Mouse (Mus musculus): ENCODE data around the gene Mlst8. TPM values are rescaled to one million over a fixed set of nuclear protein-coding genes. Genes with fewer than 3 reads are reported as not detected.

Gene Mlst8
- polyA plus RNA-seq, 1 experiment from 2014 or later: 13.4 TPM

- H3K4me3 ChIP-seq (ENCODE audit: low read depth, low read length): no peak overlapping the region
- no peaks in the 10 kb centered on the region for H3K36me3 ChIP-seq (ENCODE audit: control insufficient read depth, insufficient read depth, low read length)
- H3K27ac ChIP-seq (replicated peaks): no peak overlapping the region
- no peak for TF ChIP-seq CTCF (IDR thresholded peaks at IDR 0.05; ENCODE audit: low read depth)
- no peak for TF ChIP-seq EP300 (optimal IDR thresholded peaks at IDR 0.05)
- H3K9me3 ChIP-seq (ENCODE audit: control insufficient read depth, low read length): no peaks in the 10 kb centered on the region
- no peaks in the 10 kb centered on the region for H3K27me3 ChIP-seq (ENCODE audit: control insufficient read depth, insufficient read depth, low read length)
- 46% methylated on average over 10 of the region's 11 CpGs for WGBS
- no peak for DNase-seq (ENCODE audit: low spot score)
- ATAC-seq (ENCODE audit: low FRiP score, low TSS enrichment): no peak
- H3K4me2 ChIP-seq (replicated peaks; ENCODE audit: low read depth): no peak overlapping the region
- no peaks in the 10 kb centered on the region; the same call in 1 of the 2 replicates for H3K4me1 ChIP-seq (replicated peaks; ENCODE audit: control insufficient read depth, insufficient read depth)
- no peak overlapping the region for H3K9ac ChIP-seq (ENCODE audit: low read length)
Measured at GRCm38 (mm10) chr17:24485090-24485860, 6.4 kb upstream of the Mlst8 start.

- no peak overlapping the region for H3K4me2 ChIP-seq (replicated peaks; ENCODE audit: low read depth)
- no peaks in the 10 kb centered on the region for H3K27me3 ChIP-seq (ENCODE audit: control insufficient read depth, insufficient read depth, low read length)
- H3K9ac ChIP-seq (ENCODE audit: low read length): no peak overlapping the region
- ATAC-seq (ENCODE audit: low FRiP score, low TSS enrichment): no peak
- no peak overlapping the region for H3K27ac ChIP-seq (replicated peaks)
- H3K36me3 ChIP-seq (ENCODE audit: control insufficient read depth, insufficient read depth, low read length): no peaks in the 10 kb centered on the region
- DNase-seq (ENCODE audit: low spot score): no peak
- 88% methylated on average over 3 of the region's 3 CpGs for whole genome bisulfite sequencing
- no peaks in the 10 kb centered on the region for H3K9me3 ChIP-seq (ENCODE audit: control insufficient read depth, low read length)
- H3K4me1 ChIP-seq (replicated peaks; ENCODE audit: control insufficient read depth, insufficient read depth): no peaks in the 10 kb centered on the region
- TF ChIP-seq CTCF (IDR thresholded peaks at IDR 0.05; ENCODE audit: low read depth) (no peak), EP300 (optimal IDR thresholded peaks at IDR 0.05) (no peak)
- no peak overlapping the region for H3K4me3 ChIP-seq (ENCODE audit: low read depth, low read length)
Measured at GRCm38 (mm10) chr17:24483495-24483894, 4.6 kb upstream of the Mlst8 start.

- no peak for TF ChIP-seq CTCF (IDR thresholded peaks at IDR 0.05; ENCODE audit: low read depth)
- no peak for TF ChIP-seq EP300 (optimal IDR thresholded peaks at IDR 0.05)
- no peak overlapping the region for H3K27ac ChIP-seq (replicated peaks)
- peaks cover 4% of the 10 kb centered on the region; the same call in 1 of the 2 replicates for H3K4me1 ChIP-seq (replicated peaks; ENCODE audit: control insufficient read depth, insufficient read depth)
- no peak overlapping the region for H3K9ac ChIP-seq (ENCODE audit: low read length)
- H3K4me3 ChIP-seq (ENCODE audit: low read depth, low read length): no peak overlapping the region
- H3K36me3 ChIP-seq (ENCODE audit: control insufficient read depth, insufficient read depth, low read length): peaks cover 10% of the 10 kb centered on the region
- DNase-seq (ENCODE audit: low spot score) (no peak), ATAC-seq (ENCODE audit: low FRiP score, low TSS enrichment) (no peak)
- no peaks in the 10 kb centered on the region for H3K9me3 ChIP-seq (ENCODE audit: control insufficient read depth, low read length)
- H3K27me3 ChIP-seq (ENCODE audit: control insufficient read depth, insufficient read depth, low read length): no peaks in the 10 kb centered on the region
- H3K4me2 ChIP-seq (replicated peaks; ENCODE audit: low read depth): no peak overlapping the region
- WGBS: 88% methylated on average over 20 of the region's 20 CpGs
Measured at GRCm38 (mm10) chr17:24481027-24481815, 2.3 kb upstream of the Mlst8 start.

- no peak overlapping the region for H3K4me3 ChIP-seq (ENCODE audit: low read depth, low read length)
- DNase-seq (ENCODE audit: low spot score) (no peak), ATAC-seq (ENCODE audit: low FRiP score, low TSS enrichment) (no peak)
- H3K9me3 ChIP-seq (ENCODE audit: control insufficient read depth, low read length): no peaks in the 10 kb centered on the region
- H3K4me1 ChIP-seq (replicated peaks; ENCODE audit: control insufficient read depth, insufficient read depth): peaks cover 4% of the 10 kb centered on the region; the same call in 1 of the 2 replicates
- H3K9ac ChIP-seq (ENCODE audit: low read length): no peak overlapping the region
- H3K36me3 ChIP-seq (ENCODE audit: control insufficient read depth, insufficient read depth, low read length): peaks cover 15% of the 10 kb centered on the region
- H3K27ac ChIP-seq (replicated peaks): no peak overlapping the region
- WGBS: 33% methylated on average over 3 of the region's 3 CpGs
- no peak overlapping the region for H3K4me2 ChIP-seq (replicated peaks; ENCODE audit: low read depth)
- TF ChIP-seq CTCF (IDR thresholded peaks at IDR 0.05; ENCODE audit: low read depth) (peak; percentile 62), EP300 (optimal IDR thresholded peaks at IDR 0.05) (no peak)
- no peaks in the 10 kb centered on the region for H3K27me3 ChIP-seq (ENCODE audit: control insufficient read depth, insufficient read depth, low read length)
Measured at GRCm38 (mm10) chr17:24480201-24480826, 1.4 kb upstream of the Mlst8 start.

GRCm38 (mm10) chr17:24479431-24479830 is 553 bp upstream of the Mlst8 start:
- peaks cover 19% of the 10 kb centered on the region for H3K36me3 ChIP-seq (ENCODE audit: control insufficient read depth, insufficient read depth, low read length)
- H3K9ac ChIP-seq (ENCODE audit: low read length): no peak overlapping the region
- H3K27ac ChIP-seq (replicated peaks): no peak overlapping the region
- ATAC-seq (ENCODE audit: low FRiP score, low TSS enrichment) (no peak), DNase-seq (ENCODE audit: low spot score) (no peak)
- H3K27me3 ChIP-seq (ENCODE audit: control insufficient read depth, insufficient read depth, low read length): no peaks in the 10 kb centered on the region
- 8% methylated on average over 1 of the region's 1 CpGs for WGBS
- H3K4me3 ChIP-seq (ENCODE audit: low read depth, low read length): peak overlapping the region; percentile 66; the same call in 1 of the 2 replicates
- H3K4me2 ChIP-seq (replicated peaks; ENCODE audit: low read depth): 0 out of 2 replicates have a peak overlapping the region, but pooled peaks have one; percentile 11
- no peaks in the 10 kb centered on the region for H3K9me3 ChIP-seq (ENCODE audit: control insufficient read depth, low read length)
- peaks cover 4% of the 10 kb centered on the region; the same call in 1 of the 2 replicates for H3K4me1 ChIP-seq (replicated peaks; ENCODE audit: control insufficient read depth, insufficient read depth)
- no peak for TF ChIP-seq EP300 (optimal IDR thresholded peaks at IDR 0.05)
- TF ChIP-seq CTCF (IDR thresholded peaks at IDR 0.05; ENCODE audit: low read depth): no peak
